Mouse (Mus musculus): ENCODE results near the gene Polr1b.

The Polr1b gene

DNA sequence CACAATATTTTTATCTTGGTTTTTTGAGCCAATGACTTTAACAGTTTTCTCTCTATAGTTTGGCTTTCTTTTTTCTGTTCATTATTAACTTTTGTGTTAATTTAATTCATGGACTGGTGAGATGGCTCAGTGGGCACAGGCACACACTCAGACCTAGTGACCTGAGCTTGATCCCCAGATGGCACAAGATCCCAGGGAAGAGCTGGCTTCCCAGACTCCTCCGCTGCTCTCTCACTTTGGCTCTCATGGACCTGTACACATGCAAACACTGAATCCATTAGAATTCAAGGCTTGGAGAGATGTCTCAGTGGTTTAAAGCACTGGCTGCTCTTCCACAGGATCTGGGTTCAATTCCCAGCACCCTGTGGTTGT is 15.6 kb downstream of the Polr1b start:
- no peak for DNase-seq (ENCODE audit: low read depth, low spot score)

DNA sequence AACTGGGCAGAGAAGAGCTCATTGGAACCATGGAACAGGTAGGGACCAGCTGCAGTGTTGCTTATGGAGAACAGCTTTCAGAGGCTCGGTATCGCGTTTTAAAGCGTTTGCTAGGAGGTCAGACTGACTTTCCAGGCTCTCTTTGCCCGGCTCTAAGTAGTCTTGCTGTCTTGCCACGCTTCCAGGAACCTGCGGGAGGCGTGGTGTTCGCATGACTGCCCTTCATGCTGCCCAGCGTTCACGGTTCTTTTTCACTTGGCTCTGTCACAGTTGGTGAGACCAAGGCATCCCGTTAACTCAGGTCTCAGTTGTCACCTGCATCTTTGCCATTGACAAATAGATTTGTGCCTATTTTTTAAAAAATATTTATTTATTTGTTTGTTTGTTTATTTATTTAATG is 17.3 kb downstream of the Polr1b start:
- no peak for DNase-seq (ENCODE audit: low read depth, low spot score)

- DNase-seq (ENCODE audit: low read depth, low spot score), result no peak
Measured at GRCm38 (mm10) chr2:129121986-129122385, 21.2 kb downstream of the Polr1b start.

GRCm38 (mm10) chr2:129129412-129129929 is 28.7 kb downstream of the Polr1b start, which contains the start of gene Chchd5:
Gene Chchd5, plus strand, starts transcription at chr2:129129700.
- peak; percentile 91 for DNase-seq (ENCODE audit: low read depth, low spot score)

GRCm38 (mm10) chr2:129129987-129130545 is 29.3 kb downstream of the Polr1b start:
- DNase-seq (ENCODE audit: low read depth, low spot score), result no peak

- no peak for DNase-seq (ENCODE audit: low read depth, low spot score)
Measured at GRCm38 (mm10) chr2:129130776-129131175, 30.0 kb downstream of the Polr1b start.

DNA sequence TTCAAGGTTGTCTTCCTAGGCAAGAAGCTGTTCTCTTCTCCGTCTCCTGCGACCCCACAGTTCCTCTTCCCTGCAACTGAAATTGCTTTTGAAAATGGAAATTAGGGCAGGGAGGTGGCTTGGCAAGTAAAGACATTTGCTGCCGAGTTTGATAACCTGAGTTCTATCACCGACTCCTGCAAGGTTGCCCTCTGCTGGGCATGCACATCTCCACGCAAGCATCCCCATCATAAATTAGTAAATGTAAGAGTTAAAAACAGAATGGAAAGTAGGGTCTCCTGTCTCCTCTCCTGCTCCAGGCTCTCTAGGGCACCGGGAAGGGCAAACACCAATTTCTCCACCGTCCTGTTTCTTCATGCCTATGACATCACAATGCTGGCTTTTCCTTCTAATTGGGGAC is 31.4 kb downstream of the Polr1b start:
- no peak for DNase-seq (ENCODE audit: low read depth, low spot score)

DNA sequence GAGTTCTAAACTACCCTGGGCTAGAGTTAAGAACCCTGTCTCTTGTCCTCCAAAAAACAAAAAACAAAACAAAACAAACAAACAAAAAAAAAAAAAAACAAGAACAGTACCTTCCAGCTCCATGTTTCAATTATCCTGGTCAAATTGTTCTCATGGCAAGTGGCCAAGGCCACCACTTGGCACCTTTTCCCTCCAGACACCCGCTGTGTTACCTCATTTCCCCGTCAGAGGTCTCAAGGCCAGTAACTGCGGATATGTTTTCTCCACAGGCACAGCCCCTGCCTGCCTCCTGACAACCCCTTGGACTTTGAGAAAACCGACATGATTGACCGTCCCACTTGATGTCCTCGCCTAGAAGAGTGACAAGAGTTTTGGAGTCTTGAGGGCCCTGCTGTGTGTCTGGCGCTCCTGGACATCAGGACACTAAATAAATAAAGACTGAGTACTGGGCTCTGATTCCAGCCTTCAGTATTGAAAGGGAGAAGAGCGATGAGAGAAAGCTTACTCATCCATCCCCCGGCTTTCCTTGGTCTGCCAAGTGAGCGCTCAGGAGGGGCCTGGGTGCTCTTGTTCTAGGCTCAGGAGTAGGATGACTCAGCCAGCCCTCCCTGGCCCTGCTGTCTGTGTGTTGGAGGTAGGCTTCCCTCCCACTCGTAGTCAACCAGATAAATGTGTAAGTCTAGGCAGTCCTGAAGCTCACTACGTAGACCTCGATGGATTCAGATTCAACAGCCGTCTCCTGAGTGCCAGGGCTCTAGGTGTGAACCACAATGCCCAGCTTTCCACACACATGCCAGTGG is 32.4 kb downstream of the Polr1b start:
- no peak for DNase-seq (ENCODE audit: low read depth, low spot score)

- DNase-seq (ENCODE audit: low read depth, low spot score), result no peak
Measured at GRCm38 (mm10) chr2:129139906-129140305, 39.1 kb downstream of the Polr1b start.

- DNase-seq (ENCODE audit: low read depth, low spot score), result no peak
Measured at GRCm38 (mm10) chr2:129148836-129149235, 48.0 kb downstream of the Polr1b start.

GRCm38 (mm10) chr2:129150386-129150785 is 49.6 kb downstream of the Polr1b start:
- DNase-seq (ENCODE audit: low read depth, low spot score), result no peak

DNA sequence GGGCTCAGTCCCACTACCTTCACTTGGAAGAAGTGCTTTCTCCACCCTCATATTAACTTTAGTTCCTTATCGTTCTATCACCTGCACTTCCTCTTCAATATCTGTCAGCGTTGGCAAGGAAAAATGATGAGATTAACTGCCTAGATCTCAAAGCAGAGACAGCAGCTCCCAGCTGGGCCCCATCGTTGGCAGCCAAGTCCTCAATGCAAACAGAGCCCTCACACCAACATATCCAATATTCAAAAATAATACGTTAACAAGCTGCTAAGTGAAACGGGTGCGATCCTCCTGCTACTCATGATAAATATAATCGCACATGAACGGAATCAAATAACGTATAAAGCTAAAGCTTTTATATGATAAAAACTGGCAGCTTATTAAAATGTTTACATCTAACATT is 50.3 kb downstream of the Polr1b start:
- DNase-seq (ENCODE audit: low read depth, low spot score), result no peak

DNA sequence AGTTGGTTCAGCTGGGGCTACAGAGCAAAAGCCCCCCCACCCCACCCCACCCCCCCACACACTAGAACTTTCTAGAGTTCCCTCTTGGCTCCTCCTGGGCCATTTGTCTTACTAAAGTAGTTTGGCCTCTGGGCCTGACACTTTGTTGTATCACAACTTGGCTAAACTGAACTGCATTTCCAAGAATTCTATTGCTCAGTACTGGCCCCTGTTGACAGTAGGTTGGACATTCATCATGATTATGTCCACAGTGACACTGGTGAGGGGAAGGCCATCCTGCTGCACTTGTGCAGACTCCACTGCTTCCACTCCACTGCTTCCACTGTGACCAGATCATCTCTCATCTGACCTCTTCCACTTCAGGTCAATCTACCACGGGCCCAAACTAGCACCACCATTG is 52.0 kb downstream of the Polr1b start:
- DNase-seq (ENCODE audit: low read depth, low spot score), result no peak

DNA sequence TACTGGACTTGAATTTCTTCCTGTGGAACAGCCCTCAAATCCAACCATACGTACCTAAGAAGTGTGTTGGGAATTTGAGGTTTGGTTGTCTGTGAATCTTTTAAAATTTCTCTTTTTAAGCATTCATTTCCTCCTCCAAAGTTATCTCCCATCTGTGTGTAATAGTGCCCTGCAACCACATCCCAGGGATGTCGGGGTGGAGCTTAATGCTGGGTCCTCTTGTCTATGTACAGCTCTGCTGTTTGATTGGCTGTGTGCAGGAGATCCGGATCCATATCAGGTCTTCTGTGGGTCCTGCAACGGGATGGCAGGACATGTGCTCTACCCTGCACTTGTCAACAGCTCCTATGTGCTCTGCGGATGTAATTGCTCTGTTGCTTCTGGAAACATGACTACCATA is 64.0 kb downstream of the Polr1b start:
- DNase-seq (ENCODE audit: low read depth, low spot score), result no peak

- no peak for DNase-seq (ENCODE audit: low read depth, low spot score)
Measured at GRCm38 (mm10) chr2:129166466-129167463, 66.0 kb downstream of the Polr1b start.

DNA sequence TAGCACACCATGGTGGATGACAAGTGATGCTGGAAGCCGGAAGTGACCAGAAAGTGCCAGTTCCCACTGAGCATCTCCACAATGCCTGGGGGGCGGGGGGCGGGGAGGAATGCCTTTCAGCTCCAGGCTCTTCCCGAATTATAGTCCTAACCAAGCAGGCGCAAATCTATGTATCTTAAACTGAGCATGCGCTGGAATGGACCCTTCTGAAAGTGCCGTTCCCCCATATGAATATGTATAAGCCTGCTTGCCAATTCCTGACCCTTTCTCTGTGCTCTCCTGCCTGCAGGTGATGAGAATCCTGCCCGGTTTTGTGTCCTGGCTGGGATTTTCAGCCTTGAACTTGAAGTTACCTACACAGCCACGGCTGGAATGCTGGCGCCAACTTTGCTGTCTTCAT is 72.6 kb downstream of the Polr1b start:
- no peak for DNase-seq (ENCODE audit: low read depth, low spot score)

GRCm38 (mm10) chr2:129174474-129174873 is 73.7 kb downstream of the Polr1b start:
- DNase-seq (ENCODE audit: low read depth, low spot score), result no peak

DNA sequence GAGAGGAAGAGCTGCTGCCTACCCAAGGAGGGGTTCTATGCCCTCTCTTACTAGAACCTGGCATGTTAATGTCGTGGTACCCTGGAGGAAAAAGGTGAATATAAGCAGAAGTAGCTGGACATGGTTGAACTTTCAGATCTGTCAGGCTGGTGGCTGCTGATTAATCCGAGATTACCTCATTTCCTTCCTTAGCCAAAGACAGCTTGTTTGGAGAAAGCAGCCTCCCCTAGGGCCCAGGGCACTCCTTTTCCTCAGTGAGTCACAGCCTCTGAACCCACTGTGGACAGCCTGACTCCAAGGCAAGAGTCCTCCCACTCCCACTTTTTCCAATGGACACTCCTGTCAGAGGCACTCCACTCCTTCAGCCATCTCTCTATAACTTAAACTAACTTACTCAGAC is 74.8 kb downstream of the Polr1b start:
- DNase-seq (ENCODE audit: low read depth, low spot score), result no peak
